Comparison of ENCODE assay signal across 17 mouse cellular contexts in the genomic region with DNA sequence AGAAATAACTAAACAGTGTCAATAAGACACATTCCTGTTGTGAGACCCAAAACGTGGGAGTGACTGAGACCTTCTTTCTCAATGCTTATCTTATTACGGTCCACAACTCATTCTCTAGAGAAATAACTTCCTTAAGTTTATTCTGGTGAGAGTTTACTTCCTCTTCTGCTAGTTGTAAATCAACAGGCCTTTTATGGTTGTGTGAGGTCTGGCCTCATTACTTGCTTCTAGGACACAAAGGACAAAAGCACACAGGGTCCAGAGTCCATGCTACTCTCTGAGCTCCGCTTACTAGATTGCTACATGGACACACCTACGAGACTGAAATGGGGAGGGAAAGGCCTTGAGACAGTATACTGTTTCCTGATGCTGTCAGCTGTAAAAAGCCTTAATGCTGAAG. TPM values are rescaled to one million over a fixed set of nuclear protein-coding genes. Genes with fewer than 3 reads are reported as not detected.
DNase-seq lines count a peak whose midpoint lies in the region; ATAC-seq and TF ChIP-seq lines count a peak whose summit lies in the region.
"Had no signal": no experiment of that assay in that cellular context is flagged by ENCODE, and none has a peak within 500 bp of the region (broad histone marks: within the 10 kb centered on the region; RNA-seq: fewer than 3 reads in every experiment).

No protein-coding gene starts in this region.

- intact Hi-C loops in heart, postnatal 10 days (cut with DNase I), result no loop called here

- H3K27ac ChIP-seq in liver, adult 2 months (replicated peaks; ENCODE audit: insufficient read depth, low read depth, low read length), result peak overlapping the region; percentile 1; the same call in 1 of the 2 replicates
- H3K27ac ChIP-seq in liver, embryonic 11.5 days (ENCODE audit: low read depth, low read length), result no peak overlapping the region
- peak overlapping the region; percentile 42 for H3K27ac ChIP-seq in kidney, postnatal 0 days
- peak overlapping the region; percentile 97 for H3K27ac ChIP-seq in small intestine, adult 2 months (ENCODE audit: insufficient read depth, low read depth, low read length)
- H3K27ac ChIP-seq: forebrain, embryonic 10.5 days; limb, embryonic 13.5 days; midbrain, embryonic 10.5 days; neural tube, embryonic 13.5 days had no signal

- H3K4me3 ChIP-seq in liver, adult 2 months (ENCODE audit: insufficient read depth, low read depth, low read length), result no peak overlapping the region
- no peak overlapping the region for H3K4me3 ChIP-seq in liver, embryonic 11.5 days (ENCODE audit: low read depth, low read length)
- no peak overlapping the region for H3K4me3 ChIP-seq in kidney, postnatal 0 days (replicated peaks; ENCODE audit: low read depth, low read length)
- no peak overlapping the region for H3K4me3 ChIP-seq in small intestine, adult 2 months (ENCODE audit: low read depth, low read length)
- H3K4me3 ChIP-seq: forebrain, embryonic 10.5 days; limb, embryonic 13.5 days; midbrain, embryonic 10.5 days; neural tube, embryonic 13.5 days had no signal

- H3K27me3 ChIP-seq in liver, adult 2 months (ENCODE audit: control insufficient read depth, insufficient read depth, low read length), result no peaks in the 10 kb centered on the region
- no peaks in the 10 kb centered on the region for H3K27me3 ChIP-seq in liver, embryonic 11.5 days (replicated peaks; ENCODE audit: control insufficient read depth, insufficient read depth, low read length)
- no peaks in the 10 kb centered on the region for H3K27me3 ChIP-seq in kidney, postnatal 0 days (ENCODE audit: insufficient read depth, low read length)
- H3K27me3 ChIP-seq in small intestine, adult 2 months (ENCODE audit: control insufficient read depth, insufficient read depth, low read length), result no peaks in the 10 kb centered on the region
- H3K27me3 ChIP-seq: limb, embryonic 13.5 days; neural tube, embryonic 13.5 days had no signal

- 40% methylated on average over 4 of the region's 4 CpGs for WGBS in liver, adult 2 months
- WGBS in liver, embryonic 11.5 days, result 45% methylated on average over 4 of the region's 4 CpGs
- 8% methylated on average over 4 of the region's 4 CpGs for WGBS in kidney, postnatal 0 days
- 5% methylated on average over 4 of the region's 4 CpGs for WGBS in small intestine, adult 2 months

- H3K4me1 ChIP-seq in liver, adult 2 months (ENCODE audit: control insufficient read depth, insufficient read depth, low read length), result peaks cover 5% of the 10 kb centered on the region
- no peaks in the 10 kb centered on the region for H3K4me1 ChIP-seq in liver, embryonic 11.5 days (replicated peaks; ENCODE audit: control insufficient read depth, insufficient read depth, low read length)
- peaks cover 10% of the 10 kb centered on the region; the same call in 1 of the 2 replicates for H3K4me1 ChIP-seq in kidney, postnatal 0 days (replicated peaks; ENCODE audit: insufficient read depth, low read length)
- peaks cover 20% of the 10 kb centered on the region; the same call in 1 of the 2 replicates for H3K4me1 ChIP-seq in small intestine, adult 2 months (ENCODE audit: control insufficient read depth, insufficient read depth, insufficient read length, low read length)
- H3K4me1 ChIP-seq: neural tube, embryonic 13.5 days had no signal

- no peak; the same call in 1 of the 2 replicates for ATAC-seq in liver, embryonic 11.5 days (replicated peaks; ENCODE audit: low FRiP score)
- ATAC-seq in common myeloid progenitor, adult 5-6 weeks (replicated peaks; ENCODE audit: low read depth, poor library complexity, severe bottlenecking), result peak; percentile 62
- peak; percentile 78 for ATAC-seq in kidney, postnatal 0 days (replicated peaks; ENCODE audit: low FRiP score, low read depth)
- ATAC-seq in erythroblast, adult 5-6 weeks (replicated peaks; ENCODE audit: low FRiP score, poor library complexity, severe bottlenecking), result no peak

- H3K79me2 ChIP-seq in liver, adult 2 months (ENCODE audit: control insufficient read depth, insufficient read depth, low read length), result no peaks in the 10 kb centered on the region

- no peak overlapping the region for H3K4me2 ChIP-seq in liver, embryonic 11.5 days
- H3K4me2 ChIP-seq in kidney, postnatal 0 days (ENCODE audit: low read length), result no peak overlapping the region; the same call in 1 of the 2 replicates
- H3K4me2 ChIP-seq: limb, embryonic 13.5 days; neural tube, embryonic 13.5 days had no signal

- no peak for TF ChIP-seq CTCF in liver, adult 2 months (IDR thresholded peaks at IDR 0.05; ENCODE audit: low read depth, low read length)
- no peak for TF ChIP-seq CTCF in kidney, postnatal 0 days (IDR thresholded peaks at IDR 0.05; ENCODE audit: low read depth)
- TF ChIP-seq CTCF in small intestine, adult 2 months (IDR thresholded peaks at IDR 0.05; ENCODE audit: extremely low read depth, insufficient read length, insufficient replicate concordance, low read depth, low read length), result no peak

- H3K9me3 ChIP-seq in liver, embryonic 11.5 days (ENCODE audit: control insufficient read depth, low read length), result no peaks in the 10 kb centered on the region
- H3K9me3 ChIP-seq in kidney, postnatal 0 days (replicated peaks; ENCODE audit: low read length), result no peaks in the 10 kb centered on the region
- H3K9me3 ChIP-seq: forebrain, embryonic 10.5 days; limb, embryonic 13.5 days; midbrain, embryonic 10.5 days; neural tube, embryonic 13.5 days had no signal

- no peak overlapping the region for H3K9ac ChIP-seq in liver, adult 2 months (ENCODE audit: low read depth, low read length)
- H3K9ac ChIP-seq in liver, embryonic 11.5 days (ENCODE audit: low read depth, low read length), result no peak overlapping the region
- H3K9ac ChIP-seq in kidney, postnatal 0 days (ENCODE audit: low read depth, low read length), result no peak overlapping the region
- H3K9ac ChIP-seq: limb, embryonic 13.5 days; neural tube, embryonic 13.5 days had no signal

- TF ChIP-seq POLR2A in liver, adult 2 months (IDR thresholded peaks at IDR 0.05; ENCODE audit: extremely low read depth, insufficient read depth, low read length), result no peak
- no peak for TF ChIP-seq POLR2A in small intestine, adult 2 months (IDR thresholded peaks at IDR 0.05; ENCODE audit: low read depth, low read length)

- peak; percentile 95 for DNase-seq in liver, adult 2 months (ENCODE audit: extremely low read depth, low read depth, low spot score)
- no peak for DNase-seq in liver, embryonic 11.5 days (ENCODE audit: low spot score)
- peak; percentile 65 for DNase-seq in kidney, postnatal 0 days (ENCODE audit: low spot score)
- no peak for DNase-seq in heart, postnatal 10 days
- no peak for DNase-seq in cerebellum, adult 18-20 months
- DNase-seq: adrenal gland, postnatal 10 days; gastrocnemius, postnatal 10 days; thymus, adult 2 months had no signal

- no peaks in the 10 kb centered on the region for H3K36me3 ChIP-seq in liver, adult 2 months (ENCODE audit: control insufficient read depth, insufficient read depth, low read length)
- no peaks in the 10 kb centered on the region for H3K36me3 ChIP-seq in liver, embryonic 11.5 days (ENCODE audit: control insufficient read depth, insufficient read depth, low read length)
- no peaks in the 10 kb centered on the region for H3K36me3 ChIP-seq in kidney, postnatal 0 days (ENCODE audit: insufficient read depth, low read length)
- H3K36me3 ChIP-seq in small intestine, adult 2 months (ENCODE audit: control insufficient read depth, insufficient read depth, low read length), result peaks cover 35% of the 10 kb centered on the region
- H3K36me3 ChIP-seq: forebrain, embryonic 10.5 days; limb, embryonic 13.5 days; midbrain, embryonic 10.5 days; neural tube, embryonic 13.5 days had no signal

RNA-seq across cellular contexts. Expression of gene Serpinb1a, which starts 1.9 kb away (rescaled TPM):
- total RNA-seq in liver, adult 2 months (2014; rRNA removed), result 6.7 and 11.2 TPM in 2 replicates
- polyA plus RNA-seq in liver, adult 2 months (2012; rRNA removed), result 4.7 and 5.1 TPM in 2 replicates
- 10.1 and 11.0 TPM in 2 replicates for polyA plus RNA-seq in liver, embryonic 11.5 days (2014; fragmentation: Nextera tagmentation; extraction: Ambion mirVana)
- total RNA-seq in common myeloid progenitor, adult 5-6 weeks (2017), result 219 and 222 TPM in 2 replicates
- polyA plus RNA-seq in kidney, postnatal 0 days (2015; fragmentation: Nextera tagmentation; extraction: Ambion mirVana), result 18.5 and 18.7 TPM in 2 replicates
- 36.8 and 110 TPM in 2 replicates for polyA plus RNA-seq in small intestine, adult 2 months (2012; rRNA removed)
- total RNA-seq in erythroblast, adult 5-6 weeks (2015; ENCODE audit: low replicate concordance), result 141 and 144 TPM in 2 replicates
- 133 and 225 TPM in 2 replicates for total RNA-seq in erythroblast, adult 5-6 weeks (2017; ENCODE audit: low replicate concordance)
- 10 to 100 TPM in 1 of 2 experiments, 1 to 10 TPM in 1; 9.2 to 13.1 TPM for total RNA-seq in heart, postnatal 10 days (2021)

RNA-seq across cellular contexts. Expression of gene D930007J09Rik, which starts 46.4 kb away (rescaled TPM):
- not detected in 2 replicates for total RNA-seq in liver, adult 2 months (2014; rRNA removed)
- polyA plus RNA-seq in liver, adult 2 months (2012; rRNA removed), result 0.60 TPM in 1 of 2 replicates, not detected in the other
- polyA plus RNA-seq in liver, embryonic 11.5 days (2014; fragmentation: Nextera tagmentation; extraction: Ambion mirVana), result not detected in 2 replicates
- not detected in 2 replicates for total RNA-seq in common myeloid progenitor, adult 5-6 weeks (2017)
- polyA plus RNA-seq in kidney, postnatal 0 days (2015; fragmentation: Nextera tagmentation; extraction: Ambion mirVana), result not detected in 2 replicates
- polyA plus RNA-seq in small intestine, adult 2 months (2012; rRNA removed), result not detected in 2 replicates
- not detected in 2 replicates for total RNA-seq in erythroblast, adult 5-6 weeks (2015; ENCODE audit: low replicate concordance)
- not detected in 2 replicates for total RNA-seq in erythroblast, adult 5-6 weeks (2017; ENCODE audit: low replicate concordance)
- under 1 TPM; 0.81 to 0.82 TPM for total RNA-seq in heart, postnatal 10 days (2021)
- total RNA-seq: adrenal gland, postnatal 10 days; gastrocnemius, postnatal 10 days had no signal
- polyA plus RNA-seq: forebrain, embryonic 10.5 days; heart, postnatal 0 days; limb, embryonic 13.5 days; midbrain, embryonic 10.5 days; neural tube, embryonic 13.5 days; thymus, adult 2 months had no signal

RNA-seq across cellular contexts. Expression of gene Wrnip1, which starts 47.3 kb away (rescaled TPM):
- total RNA-seq in liver, adult 2 months (2014; rRNA removed), result 33.9 and 43.8 TPM in 2 replicates
- polyA plus RNA-seq in liver, adult 2 months (2012; rRNA removed), result 38.7 and 49.8 TPM in 2 replicates
- polyA plus RNA-seq in liver, embryonic 11.5 days (2014; fragmentation: Nextera tagmentation; extraction: Ambion mirVana), result 19.9 and 23.1 TPM in 2 replicates
- 33.5 and 34.9 TPM in 2 replicates for total RNA-seq in common myeloid progenitor, adult 5-6 weeks (2017)
- polyA plus RNA-seq in kidney, postnatal 0 days (2015; fragmentation: Nextera tagmentation; extraction: Ambion mirVana), result 19.4 and 25.8 TPM in 2 replicates
- polyA plus RNA-seq in small intestine, adult 2 months (2012; rRNA removed), result 27.9 and 41.3 TPM in 2 replicates
- total RNA-seq in erythroblast, adult 5-6 weeks (2015; ENCODE audit: low replicate concordance), result 2.7 and 7.5 TPM in 2 replicates
- 18.2 and 20.5 TPM in 2 replicates for total RNA-seq in erythroblast, adult 5-6 weeks (2017; ENCODE audit: low replicate concordance)
- 10 to 100 TPM; 27.4 to 28.8 TPM for total RNA-seq in heart, postnatal 10 days (2021)

RNA-seq across cellular contexts. Expression of gene Serpinb1c, which starts 48.9 kb away (rescaled TPM):
- 0.28 TPM in 1 of 2 replicates, not detected in the other for total RNA-seq in liver, adult 2 months (2014; rRNA removed)
- polyA plus RNA-seq in liver, adult 2 months (2012; rRNA removed), result 0.15 TPM in 1 of 2 replicates, not detected in the other
- polyA plus RNA-seq in liver, embryonic 11.5 days (2014; fragmentation: Nextera tagmentation; extraction: Ambion mirVana), result 0.18 TPM in 1 of 2 replicates, not detected in the other
- not detected in 2 replicates for total RNA-seq in common myeloid progenitor, adult 5-6 weeks (2017)
- polyA plus RNA-seq in kidney, postnatal 0 days (2015; fragmentation: Nextera tagmentation; extraction: Ambion mirVana), result not detected in 2 replicates
- not detected in 2 replicates for polyA plus RNA-seq in small intestine, adult 2 months (2012; rRNA removed)
- total RNA-seq in erythroblast, adult 5-6 weeks (2015; ENCODE audit: low replicate concordance), result not detected in 2 replicates
- total RNA-seq in erythroblast, adult 5-6 weeks (2017; ENCODE audit: low replicate concordance), result not detected in 2 replicates
- 1 to 10 TPM in 1 of 2 experiments, under 1 TPM in 1; 0.74 to 1.5 TPM for total RNA-seq in heart, postnatal 10 days (2021)
- total RNA-seq: layer of hippocampus, adult 18-20 months had no signal
- polyA plus RNA-seq: forebrain, embryonic 10.5 days; limb, embryonic 13.5 days; midbrain, embryonic 10.5 days; neural tube, embryonic 13.5 days; thymus, adult 2 months had no signal

Comparison
In these comparisons a context has a peak if more than half of its experiments do, and no peak if none do; other contexts are left out.
1. DNase-seq: peak in liver, adult 2 months (single experiment) and kidney, postnatal 0 days (single experiment); none in liver, embryonic 11.5 days (single experiment), heart, postnatal 10 days (0 of 2) and cerebellum, adult 18-20 months (0 of 2).
2. ATAC-seq: peak in common myeloid progenitor, adult 5-6 weeks (single experiment) and kidney, postnatal 0 days (single experiment); none in liver, embryonic 11.5 days (single experiment) and erythroblast, adult 5-6 weeks (single experiment).
3. RNA of gene Serpinb1a, which starts 1.9 kb away (total RNA-seq): 219 to 222 TPM in common myeloid progenitor, adult 5-6 weeks and 133 to 225 TPM in erythroblast, adult 5-6 weeks; 9.2 to 13.1 TPM in heart, postnatal 10 days and 6.7 to 11.2 TPM in liver, adult 2 months; every median in the first group is over 4 times any median in the second.